Mouse (Mus musculus) lung, embryonic 15.5 days (tissue): Measurements from ENCODE around the gene Flt4. TPM values are rescaled to one million over a fixed set of nuclear protein-coding genes. Genes with fewer than 3 reads are reported as not detected.

Experiments
- ATAC-seq: fragments of 200-750 bp; cut with Nextera tagmentation; 2 replicates; pipeline ENCODE4 v1.8.0; 2017; ENCODE audit warnings: moderate number of reproducible peaks, borderline replicate concordance; ENCODE audit not compliant: low FRiP score, low TSS enrichment; ENCODE audit errors: extremely low read depth
- H3K27ac ChIP-seq: fragments of 300-500 bp; sonication (generic); 2 replicates; pipeline ENCODE4 v1.5.1; 2015; ENCODE audit warnings: moderate library complexity, mild to moderate bottlenecking, inconsistent platforms
- H3K27me3 ChIP-seq: fragments of 300-500 bp; sonication (generic); 2 replicates; pipeline ENCODE4 v1.6.1; 2015; ENCODE audit warnings: inconsistent platforms
- H3K36me3 ChIP-seq: fragments of 300-500 bp; sonication (generic); 2 replicates; pipeline ENCODE4 v1.6.1; 2015; ENCODE audit warnings: inconsistent platforms
- H3K4me1 ChIP-seq: fragments of 300-500 bp; sonication (generic); 2 replicates; pipeline ENCODE4 v1.6.1; 2015; ENCODE audit warnings: inconsistent platforms
- H3K4me2 ChIP-seq: fragments of 300-500 bp; sonication (generic); 2 replicates; pipeline ENCODE4 v1.6.1; 2015; ENCODE audit warnings: inconsistent platforms, mild to moderate bottlenecking, moderate library complexity
- H3K4me3 ChIP-seq: fragments of 300-500 bp; sonication (generic); 2 replicates; pipeline ENCODE4 v1.5.1; 2015; ENCODE audit warnings: mild to moderate bottlenecking, inconsistent platforms
- H3K9ac ChIP-seq: fragments of 300-500 bp; sonication (generic); 2 replicates; pipeline ENCODE4 v1.6.1; 2015; ENCODE audit warnings: inconsistent platforms
- H3K9me3 ChIP-seq: fragments of 300-500 bp; sonication (generic); 2 replicates; pipeline ENCODE4 v1.6.1; 2016; ENCODE audit warnings: inconsistent platforms
- WGBS: fragments of 180-500 bp; shearing (Covaris S2); methylation state at CpG from one replicate; pipeline ENCODE4 v1.1.7; 2015; 5-methylcytosine and 5-hydroxymethylcytosine counted together
- polyA plus RNA-seq: library from polyadenylated mRNA; unstranded; fragments of >200 nt; fragmentation: Nextera tagmentation; extraction: Ambion mirVana; gene quantifications from 2 replicates; pipeline ENCODE4 v1.2.1, GENCODE M21; 2015

Gene Flt4
- polyA plus RNA-seq, 1 experiment from 2014 or later = 9.0 TPM

DNA sequence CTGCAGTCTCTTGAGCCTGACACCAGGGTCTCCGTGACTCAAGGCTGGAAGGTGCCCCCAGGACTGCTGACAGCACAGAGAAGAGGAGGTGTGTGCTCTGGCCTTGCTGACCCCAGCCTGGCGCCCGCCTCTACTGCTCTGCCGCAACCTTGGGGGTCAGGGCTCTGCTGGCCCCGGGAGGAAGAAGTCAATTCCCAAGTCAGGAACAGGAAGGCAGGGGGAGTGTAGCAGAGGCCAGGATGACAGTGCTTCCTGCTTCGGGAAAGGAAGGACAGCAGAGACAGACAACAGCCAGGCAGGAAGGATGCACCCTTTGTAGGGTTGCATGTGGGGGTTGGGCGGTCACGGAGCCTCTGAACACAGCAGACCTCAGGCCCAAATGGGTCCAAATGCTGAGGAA lies 9.4 kb downstream of the Flt4 start:
- no peak for ATAC-seq
- Histone ChIP-seq H3K36me3 (no peaks in the 10 kb centered on the region), H3K9ac (no peak overlapping the region), H3K4me2 (no peak overlapping the region), H3K4me1 (peaks cover 2% of the 10 kb centered on the region; the same call in 1 of the 2 replicates), H3K27ac (0 out of 2 replicates have a peak overlapping the region, but pooled peaks have one; percentile 20), H3K9me3 (no peaks in the 10 kb centered on the region), H3K27me3 (no peaks in the 10 kb centered on the region), H3K4me3 (no peak overlapping the region)
- 69% methylated on average over 8 of the region's 8 CpGs for WGBS

DNA sequence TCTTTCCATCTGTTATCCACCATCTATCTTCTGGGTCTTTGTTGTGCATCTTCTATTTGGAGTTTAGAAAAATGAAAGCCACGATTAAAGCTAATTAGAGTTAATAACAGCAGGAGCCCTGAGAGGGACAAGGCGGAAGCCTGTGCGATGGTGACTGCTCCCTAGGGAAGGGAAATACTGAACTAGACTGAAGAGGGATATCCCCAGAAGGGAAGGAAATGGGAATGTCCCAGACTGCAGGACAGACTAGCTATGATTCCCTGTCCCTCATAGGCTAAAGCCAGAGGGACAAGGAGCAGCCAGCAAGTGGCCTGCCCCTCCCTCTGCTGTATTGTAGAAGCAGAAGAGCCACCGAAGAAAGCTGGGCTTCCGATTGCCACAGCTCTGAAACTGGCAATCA lies 12.9 kb downstream of the Flt4 start:
- WGBS = 76% methylated on average over 5 of the region's 5 CpGs
- H3K27ac ChIP-seq = no peak overlapping the region
- no peaks in the 10 kb centered on the region for H3K4me1 ChIP-seq

DNA sequence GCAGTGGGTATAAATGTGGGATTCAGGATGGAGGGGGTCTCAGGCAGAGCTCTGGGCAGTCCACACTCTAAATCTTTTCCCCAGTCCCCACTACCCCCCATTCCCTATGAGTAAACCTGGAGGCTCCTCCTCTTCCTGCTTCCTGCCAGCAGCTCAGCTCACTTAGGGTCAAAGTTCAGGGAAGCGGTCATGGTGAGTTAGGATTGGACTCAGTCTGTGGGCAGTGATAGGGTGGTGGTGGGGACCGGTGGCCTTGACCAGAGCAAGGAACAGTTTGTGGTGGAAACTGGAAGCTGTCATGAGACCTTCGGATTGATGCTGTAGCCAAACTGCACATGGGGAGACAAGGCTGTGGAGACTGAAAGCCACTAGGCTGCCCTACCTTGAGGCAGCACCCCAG lies 15.1 kb downstream of the Flt4 start:
- Histone ChIP-seq H3K27me3 (no peaks in the 10 kb centered on the region), H3K4me1 (no peaks in the 10 kb centered on the region), H3K36me3 (no peaks in the 10 kb centered on the region), H3K27ac (no peak overlapping the region), H3K4me2 (no peak overlapping the region), H3K9ac (no peak overlapping the region), H3K4me3 (no peak overlapping the region), H3K9me3 (no peaks in the 10 kb centered on the region)
- WGBS = 76% methylated on average over 3 of the region's 3 CpGs
- ATAC-seq = peak; percentile 9; the same call in 1 of the 2 replicates

More for the DNA sequence above, 12.9 kb downstream of the Flt4 start:
- H3K4me3 ChIP-seq = no peak overlapping the region
- no peaks in the 10 kb centered on the region for H3K27me3 ChIP-seq
- H3K9ac ChIP-seq = no peak overlapping the region
- no peaks in the 10 kb centered on the region for H3K9me3 ChIP-seq
- ATAC-seq = no peak
- no peak overlapping the region for H3K4me2 ChIP-seq
- no peaks in the 10 kb centered on the region for H3K36me3 ChIP-seq

GRCm38 (mm10) chr11:49625863-49626262 lies 16.8 kb downstream of the Flt4 start:
- WGBS = 64% methylated on average over 15 of the region's 15 CpGs
- ATAC-seq = no peak
- H3K4me1 ChIP-seq = no peaks in the 10 kb centered on the region
- no peaks in the 10 kb centered on the region for H3K36me3 ChIP-seq
- H3K9ac ChIP-seq = no peak overlapping the region
- H3K4me3 ChIP-seq = no peak overlapping the region
- H3K27me3 ChIP-seq = no peaks in the 10 kb centered on the region
- H3K27ac ChIP-seq = no peak overlapping the region
- H3K4me2 ChIP-seq = no peak overlapping the region
- H3K9me3 ChIP-seq = no peaks in the 10 kb centered on the region

GRCm38 (mm10) chr11:49626748-49627147 lies 17.7 kb downstream of the Flt4 start:
- H3K27me3 ChIP-seq = no peaks in the 10 kb centered on the region
- no peak overlapping the region for H3K27ac ChIP-seq
- ATAC-seq = no peak
- H3K36me3 ChIP-seq = no peaks in the 10 kb centered on the region
- H3K9me3 ChIP-seq = no peaks in the 10 kb centered on the region
- no peaks in the 10 kb centered on the region for H3K4me1 ChIP-seq
- no peak overlapping the region for H3K4me3 ChIP-seq
- 67% methylated on average over 8 of the region's 8 CpGs for WGBS
- H3K4me2 ChIP-seq = no peak overlapping the region
- no peak overlapping the region for H3K9ac ChIP-seq

DNA sequence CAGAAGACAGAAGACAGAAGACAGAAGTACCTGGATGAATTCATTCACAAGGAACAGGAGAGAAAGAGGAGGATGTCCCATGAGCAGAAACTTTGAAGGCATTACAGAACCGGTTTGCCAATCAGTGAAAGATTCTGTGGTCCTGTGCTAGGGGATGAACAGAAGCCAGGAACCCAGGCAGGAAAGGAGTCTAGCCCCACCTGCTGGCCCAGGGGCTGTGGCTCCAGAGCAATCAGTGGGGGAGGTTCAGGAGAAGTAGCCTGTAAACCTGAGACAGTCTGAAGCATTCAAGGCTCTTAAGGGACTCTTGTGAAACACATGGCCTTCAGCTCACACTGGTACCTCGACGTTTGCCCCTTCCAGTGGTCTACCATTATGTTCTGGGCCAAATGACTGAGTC lies 22.1 kb downstream of the Flt4 start:
- Histone ChIP-seq H3K4me2 (no peak overlapping the region), H3K4me3 (no peak overlapping the region), H3K36me3 (no peaks in the 10 kb centered on the region), H3K27me3 (peaks cover 25% of the 10 kb centered on the region), H3K27ac (0 out of 2 replicates have a peak overlapping the region, but pooled peaks have one; percentile 10), H3K4me1 (no peaks in the 10 kb centered on the region; the same call in 1 of the 2 replicates), H3K9me3 (no peaks in the 10 kb centered on the region), H3K9ac (no peak overlapping the region)
- WGBS = 27% methylated on average over 3 of the region's 3 CpGs
- ATAC-seq = no peak

DNA sequence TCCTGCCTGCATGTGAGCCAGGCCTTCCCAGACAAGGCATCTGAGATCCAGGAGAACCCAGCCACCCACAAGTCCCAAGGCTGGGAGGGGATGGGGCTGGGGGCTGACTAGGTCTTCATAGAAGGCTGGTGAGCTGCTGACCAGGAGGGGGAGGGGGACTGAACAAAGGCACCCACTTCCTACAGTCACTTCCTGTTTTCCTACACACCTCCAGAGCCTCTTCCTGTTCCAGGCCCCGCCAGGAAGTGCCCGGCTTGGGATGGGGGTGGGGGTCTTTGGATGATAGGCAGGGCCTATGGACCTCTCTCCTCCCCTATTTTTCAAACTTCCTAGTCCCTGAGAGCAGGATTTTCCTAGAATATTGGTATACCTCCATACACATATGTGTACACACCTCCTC lies 23.2 kb downstream of the Flt4 start:
- Histone ChIP-seq H3K27ac (peak overlapping the region; percentile 4; the same call in 1 of the 2 replicates), H3K36me3 (no peaks in the 10 kb centered on the region), H3K27me3 (peaks cover 36% of the 10 kb centered on the region), H3K4me3 (no peak overlapping the region), H3K9ac (no peak overlapping the region), H3K4me1 (no peaks in the 10 kb centered on the region; the same call in 1 of the 2 replicates), H3K9me3 (no peaks in the 10 kb centered on the region), H3K4me2 (no peak overlapping the region)
- ATAC-seq = no peak; the same call in 1 of the 2 replicates
- 45% methylated on average over 2 of the region's 2 CpGs for WGBS

- H3K27ac ChIP-seq = no peak overlapping the region
- no peaks in the 10 kb centered on the region; the same call in 1 of the 2 replicates for H3K4me1 ChIP-seq
- WGBS = 22% methylated on average over 22 of the region's 22 CpGs
- no peaks in the 10 kb centered on the region for H3K36me3 ChIP-seq
- H3K9me3 ChIP-seq = no peaks in the 10 kb centered on the region
- no peak overlapping the region for H3K9ac ChIP-seq
- ATAC-seq = no peak; the same call in 1 of the 2 replicates
- H3K27me3 ChIP-seq = peaks cover 37% of the 10 kb centered on the region
- H3K4me2 ChIP-seq = peak overlapping the region; percentile 50
- H3K4me3 ChIP-seq = peak overlapping the region; percentile 21; the same call in 1 of the 2 replicates
These were observed 25.0 kb downstream of the Flt4 start for GRCm38 (mm10) chr11:49634101-49634500.

DNA sequence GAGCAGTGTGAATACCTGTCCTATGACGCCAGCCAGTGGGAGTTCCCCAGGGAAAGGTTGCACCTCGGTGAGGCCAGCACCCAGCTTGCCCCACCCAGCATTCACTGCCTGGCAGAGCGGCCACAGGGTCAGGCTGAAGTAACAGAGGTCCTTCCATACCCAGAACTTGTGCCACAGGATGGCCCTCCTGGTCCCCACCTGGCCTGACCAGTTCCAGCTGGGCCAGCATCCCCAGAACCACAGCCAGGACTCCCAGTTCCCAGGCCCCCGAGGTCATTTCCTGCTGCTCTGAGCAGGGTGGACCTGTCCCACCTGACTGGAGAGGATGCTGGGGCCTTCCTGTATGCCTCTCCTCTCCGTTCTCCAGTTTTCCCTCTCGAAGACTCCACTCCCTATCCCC lies 26.6 kb downstream of the Flt4 start:
- no peaks in the 10 kb centered on the region; the same call in 1 of the 2 replicates for H3K4me1 ChIP-seq
- no peak overlapping the region for H3K4me3 ChIP-seq
- H3K9ac ChIP-seq = no peak overlapping the region
- no peak overlapping the region for H3K27ac ChIP-seq
- no peaks in the 10 kb centered on the region for H3K36me3 ChIP-seq
- H3K27me3 ChIP-seq = peaks cover 37% of the 10 kb centered on the region
- no peak for ATAC-seq
- WGBS = 59% methylated on average over 6 of the region's 6 CpGs
- H3K9me3 ChIP-seq = no peaks in the 10 kb centered on the region
- H3K4me2 ChIP-seq = no peak overlapping the region

- Histone ChIP-seq H3K9ac (no peak overlapping the region), H3K9me3 (no peaks in the 10 kb centered on the region), H3K4me3 (no peak overlapping the region), H3K27ac (no peak overlapping the region), H3K27me3 (peaks cover 37% of the 10 kb centered on the region), H3K4me2 (no peak overlapping the region), H3K4me1 (no peaks in the 10 kb centered on the region; the same call in 1 of the 2 replicates), H3K36me3 (no peaks in the 10 kb centered on the region)
- WGBS = 8% methylated on average over 11 of the region's 11 CpGs
- ATAC-seq = no peak
These were observed 27.4 kb downstream of the Flt4 start for GRCm38 (mm10) chr11:49636449-49636848.

DNA sequence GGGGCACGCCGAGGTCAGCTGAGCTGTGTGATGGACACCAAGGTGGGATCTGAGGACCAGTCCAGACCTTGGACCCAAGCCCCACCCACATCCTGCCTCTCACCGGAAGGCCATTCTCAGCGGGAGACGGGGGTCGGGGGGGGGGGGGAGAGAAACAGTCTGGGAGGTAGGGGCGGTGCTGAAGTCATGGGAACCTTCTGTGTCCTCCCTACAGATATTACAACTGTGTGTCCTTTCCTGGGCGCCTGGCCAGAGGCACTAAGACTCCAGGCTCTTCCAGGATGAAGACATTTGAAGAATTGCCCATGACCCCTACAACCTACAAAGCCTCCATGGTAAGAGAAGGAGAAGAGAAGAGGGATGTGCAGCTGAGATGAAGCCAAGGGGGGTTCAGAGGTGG lies 36.6 kb downstream of the Flt4 start:
- 31% methylated on average over 8 of the region's 8 CpGs for WGBS
- no peak overlapping the region for H3K4me3 ChIP-seq
- no peak overlapping the region for H3K9ac ChIP-seq
- H3K4me2 ChIP-seq = no peak overlapping the region
- H3K4me1 ChIP-seq = no peaks in the 10 kb centered on the region
- peak; percentile 52; the same call in 1 of the 2 replicates for ATAC-seq
- H3K27ac ChIP-seq = no peak overlapping the region
- no peaks in the 10 kb centered on the region for H3K36me3 ChIP-seq
- H3K27me3 ChIP-seq = no peaks in the 10 kb centered on the region
- no peaks in the 10 kb centered on the region for H3K9me3 ChIP-seq

DNA sequence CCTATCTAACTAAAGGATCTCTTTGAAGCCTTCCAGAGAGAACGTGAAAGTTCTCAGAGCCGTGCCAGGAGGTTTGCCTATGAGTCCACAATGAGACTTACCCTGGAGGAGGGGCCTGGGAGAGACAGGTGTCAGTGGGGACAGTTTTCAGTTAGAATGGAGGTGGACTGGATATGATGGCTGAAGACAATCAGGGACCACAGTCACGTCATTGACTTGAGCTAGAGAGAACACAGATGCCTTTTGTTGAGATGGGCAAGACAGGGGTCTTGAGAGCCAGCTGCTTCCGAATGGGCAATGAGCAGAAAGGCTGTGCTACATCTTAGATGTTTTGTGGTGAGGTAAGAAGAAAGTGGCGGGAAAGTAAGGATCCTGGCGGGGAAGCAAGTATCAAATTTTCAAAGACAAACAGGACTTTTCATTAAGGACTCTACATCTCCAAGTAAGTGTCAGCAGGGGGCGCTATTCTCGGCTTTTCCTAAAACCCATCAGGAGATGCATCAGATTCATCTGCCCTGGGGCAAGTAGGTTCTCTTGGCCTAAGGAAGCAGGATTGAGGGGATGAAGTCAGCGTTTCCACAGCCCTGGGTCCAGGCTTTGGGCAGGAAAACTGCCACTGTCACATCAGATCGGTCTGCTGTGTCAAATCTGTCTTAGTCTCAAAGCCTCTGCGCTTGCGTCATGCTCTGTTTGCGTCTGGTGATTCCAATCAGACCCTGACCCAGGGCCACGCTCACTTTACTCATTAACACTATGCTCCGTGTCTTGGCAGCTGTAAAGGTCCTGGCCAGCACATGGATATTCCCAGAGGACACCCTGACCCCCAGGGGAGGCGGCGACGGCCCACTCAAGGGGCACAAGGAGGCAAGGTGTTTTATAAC lies 41.3 kb downstream of the Flt4 start:
- no peak for ATAC-seq
- no peak overlapping the region for H3K4me2 ChIP-seq
- peaks cover 9% of the 10 kb centered on the region for H3K4me1 ChIP-seq
- WGBS = 51% methylated on average over 18 of the region's 18 CpGs
- H3K36me3 ChIP-seq = no peaks in the 10 kb centered on the region
- H3K9ac ChIP-seq = no peak overlapping the region
- no peaks in the 10 kb centered on the region for H3K9me3 ChIP-seq
- no peak overlapping the region for H3K27ac ChIP-seq
- H3K4me3 ChIP-seq = no peak overlapping the region
- no peaks in the 10 kb centered on the region for H3K27me3 ChIP-seq
